Mouse (Mus musculus): Measurements from ENCODE around the gene Pmf1.

- TF ChIP-seq CTCF (IDR thresholded peaks at IDR 0.05; ENCODE audit: borderline replicate concordance, control insufficient read depth, extremely low read depth, insufficient read depth, low read length, poor library complexity) (no peak), POLR2A (IDR thresholded peaks at IDR 0.05; ENCODE audit: control insufficient read depth, extremely low read depth, insufficient read depth, low read length, poor library complexity) (no peak)
These were observed 1.6 kb upstream of the Pmf1 start for GRCm38 (mm10) chr3:88411681-88412080.
